Comparison of ENCODE assay signal across 8 mouse cellular contexts in the genomic region with DNA sequence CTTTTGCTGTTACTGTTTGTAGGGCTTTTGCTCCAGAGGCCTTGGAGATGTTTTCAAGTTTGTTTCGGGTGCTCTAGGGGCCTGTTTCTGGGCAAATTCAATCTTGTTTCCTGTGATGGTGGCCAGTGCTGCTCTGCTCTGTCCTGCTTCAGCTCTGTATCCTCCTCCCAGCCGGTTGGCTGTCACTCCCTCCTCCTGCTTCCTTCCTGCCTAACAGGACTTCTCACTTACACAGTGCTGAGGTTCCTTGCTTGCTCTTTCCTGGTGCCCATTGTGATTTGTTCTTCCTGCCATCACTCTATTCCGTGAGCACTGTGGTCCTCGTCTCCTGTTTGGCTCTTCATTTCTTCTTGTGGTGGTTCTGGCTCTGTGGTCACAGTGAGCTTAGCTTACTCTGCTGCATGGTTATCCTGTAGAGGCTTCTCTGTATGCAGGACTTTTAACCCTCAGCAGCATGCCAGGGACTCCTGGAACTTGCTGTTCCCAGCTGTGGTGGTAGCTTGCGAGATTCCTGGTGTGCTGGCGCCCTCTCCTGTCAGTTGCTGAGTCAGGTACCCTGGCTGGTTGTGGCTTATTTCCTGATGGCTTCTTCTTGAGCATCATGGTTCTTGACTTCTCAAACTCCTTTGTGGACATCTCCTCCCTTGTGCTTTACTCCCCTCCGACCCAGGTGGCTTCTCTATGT.
A peak's percentile ranks its signal among the peaks of the same experiment; 100 is the strongest.
DNase-seq lines count a peak whose midpoint lies in the region; ATAC-seq lines count a peak whose summit lies in the region.

No protein-coding gene starts in this region.

- peak; percentile 53 for DNase-seq in T-cell, adult 2 months (ENCODE audit: low spot score)
- DNase-seq in cerebellum, postnatal 36 days = peak; percentile 81 to 86
- peak; percentile 85 for DNase-seq in gastrocnemius, postnatal 10 days
- peak; percentile 71 for DNase-seq in induced T-regulatory cell, adult 2 months (ENCODE audit: low read depth)
- peak; percentile 64 to 90 for DNase-seq in left cerebral cortex, adult 9 months (ENCODE audit: low spot score in 2 of 2)
- peak; percentile 70 for DNase-seq in right cerebral cortex, postnatal 25 days
- peak; percentile 78 to 86 for DNase-seq in urinary bladder, postnatal 36 days (ENCODE audit: low spot score in 2 of 2)

- ATAC-seq in megakaryocyte progenitor cell, adult 5-6 weeks (replicated peaks; ENCODE audit: poor library complexity) = peak; percentile 81

Comparison
In these comparisons a context has a peak if more than half of its experiments do, and no peak if none do; other contexts are left out.
1. Peak in every context shown above with its lines: DNase-seq and ATAC-seq.